Mouse (Mus musculus): ENCODE results near the gene Adcy10. TPM values are rescaled to one million over a fixed set of nuclear protein-coding genes. Genes with fewer than 3 reads are reported as not detected.

The Adcy10 gene
- total RNA-seq, 1 experiment: 0.22 TPM

DNA sequence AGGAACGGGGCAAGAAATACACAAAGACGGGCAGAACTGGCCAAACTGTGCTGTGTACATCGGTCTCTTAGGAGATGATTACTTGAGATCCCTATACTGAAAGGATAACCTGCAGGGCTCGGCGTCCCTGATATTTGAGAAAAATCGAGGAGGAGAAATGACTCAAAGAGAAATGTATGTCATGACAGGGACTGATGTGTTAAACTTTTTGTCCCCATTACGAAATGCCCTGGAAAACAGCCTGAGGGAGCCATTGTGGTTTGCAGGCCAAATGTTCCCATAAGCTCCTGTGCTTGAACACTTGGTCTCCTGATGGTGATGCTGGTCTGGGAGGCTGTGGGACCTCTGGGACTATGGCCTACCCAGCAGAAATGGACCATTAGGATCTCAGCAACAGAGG lies 35.7 kb downstream of the Adcy10 start:
- DNase-seq (ENCODE audit: low read depth, low spot score): no peak
- Histone ChIP-seq H3K4me1 (ENCODE audit: control insufficient read depth in 2 of 2, insufficient read depth in 2 of 2, low read length in 2 of 2, poor library complexity in 1 of 2) (no peaks in the 10 kb centered on the region), H3K4me3 (ENCODE audit: insufficient read depth in 1 of 2, low read depth in 1 of 2, low read length in 2 of 2, poor library complexity in 1 of 2, severe bottlenecking in 1 of 2) (no peak overlapping the region), H3K36me3 (ENCODE audit: control insufficient read depth, insufficient read depth, low read length, poor library complexity, severe bottlenecking) (no peaks in the 10 kb centered on the region), H3K9me3 (ENCODE audit: control insufficient read depth, insufficient read depth, low read depth, low read length) (no peaks in the 10 kb centered on the region), H3K9ac (ENCODE audit: insufficient read depth, low read depth, low read length, poor library complexity, severe bottlenecking) (no peak overlapping the region), H3K27ac (ENCODE audit: insufficient read depth, low read depth, low read length, poor library complexity, severe bottlenecking) (no peak overlapping the region)
- no peak for TF ChIP-seq ZC3H11A (IDR thresholded peaks at IDR 0.05; ENCODE audit: borderline replicate concordance, low read depth, low read length)
- TF ChIP-seq CHD2 (IDR thresholded peaks at IDR 0.05; ENCODE audit: low read depth, low read length): no peak
- TF ChIP-seq MAFK (IDR thresholded peaks at IDR 0.05; ENCODE audit: insufficient read depth, low read depth, low read length): no peak
- no peak for TF ChIP-seq ZNF384 (IDR thresholded peaks at IDR 0.05; ENCODE audit: low read depth, low read length)
- TF ChIP-seq HCFC1 (IDR thresholded peaks at IDR 0.05; ENCODE audit: borderline replicate concordance, insufficient read depth, low read length): no peak
- in situ Hi-C loops (cut with MboI; ENCODE audit: low sequenced_read_pairs in 2 of 2, unreplicated experiment in 2 of 2): no loop called here

DNA sequence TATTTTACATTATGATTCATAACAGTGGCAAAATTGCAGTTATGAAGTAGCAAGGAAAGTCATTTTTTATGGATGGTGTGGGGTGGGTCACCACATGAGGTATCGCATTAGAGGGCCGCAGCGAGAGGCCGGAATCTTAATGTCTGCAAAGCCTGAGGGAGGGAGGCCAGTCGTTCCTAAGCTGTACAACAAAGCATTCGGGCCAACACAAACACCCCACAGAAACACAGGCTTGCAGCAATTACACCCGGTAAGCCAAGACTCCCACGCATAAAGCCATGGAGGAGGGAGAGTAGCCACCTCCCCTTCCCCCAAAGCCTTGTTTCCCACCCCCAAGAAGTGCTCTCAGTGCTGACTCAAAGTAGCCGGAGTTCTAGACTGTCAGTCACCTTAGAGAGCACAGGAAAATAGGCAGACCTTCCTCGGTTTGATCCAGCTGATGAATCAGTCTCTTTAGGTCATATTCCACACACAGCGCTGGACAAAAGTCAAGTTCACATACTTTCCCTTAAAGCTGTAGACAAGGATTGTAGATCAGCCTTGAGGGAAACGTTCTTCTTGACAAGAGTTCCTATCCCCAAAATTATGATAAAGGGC lies 51.2 kb downstream of the Adcy10 start:
- H3K9ac ChIP-seq (ENCODE audit: insufficient read depth, low read depth, low read length, poor library complexity, severe bottlenecking): no peak overlapping the region
- TF ChIP-seq HCFC1 (IDR thresholded peaks at IDR 0.05; ENCODE audit: borderline replicate concordance, insufficient read depth, low read length): no peak
- TF ChIP-seq ZC3H11A (IDR thresholded peaks at IDR 0.05; ENCODE audit: borderline replicate concordance, low read depth, low read length): no peak
- TF ChIP-seq MAFK (IDR thresholded peaks at IDR 0.05; ENCODE audit: insufficient read depth, low read depth, low read length): no peak
- no peak for TF ChIP-seq ZNF384 (IDR thresholded peaks at IDR 0.05; ENCODE audit: low read depth, low read length)
- no peak for TF ChIP-seq CHD2 (IDR thresholded peaks at IDR 0.05; ENCODE audit: low read depth, low read length)
- DNase-seq (ENCODE audit: low read depth, low spot score): no peak
- H3K27ac ChIP-seq (ENCODE audit: insufficient read depth, low read depth, low read length, poor library complexity, severe bottlenecking): no peak overlapping the region
- H3K9me3 ChIP-seq (ENCODE audit: control insufficient read depth, insufficient read depth, low read depth, low read length): no peaks in the 10 kb centered on the region
- no peaks in the 10 kb centered on the region for H3K4me1 ChIP-seq (ENCODE audit: control insufficient read depth in 2 of 2, insufficient read depth in 2 of 2, low read length in 2 of 2, poor library complexity in 1 of 2)
- H3K4me3 ChIP-seq (ENCODE audit: insufficient read depth in 1 of 2, low read depth in 1 of 2, low read length in 2 of 2, poor library complexity in 1 of 2, severe bottlenecking in 1 of 2): no peak overlapping the region
- H3K36me3 ChIP-seq (ENCODE audit: control insufficient read depth, insufficient read depth, low read length, poor library complexity, severe bottlenecking): no peaks in the 10 kb centered on the region
- in situ Hi-C loops (cut with MboI; ENCODE audit: low sequenced_read_pairs in 2 of 2, unreplicated experiment in 2 of 2): no loop called here

DNA sequence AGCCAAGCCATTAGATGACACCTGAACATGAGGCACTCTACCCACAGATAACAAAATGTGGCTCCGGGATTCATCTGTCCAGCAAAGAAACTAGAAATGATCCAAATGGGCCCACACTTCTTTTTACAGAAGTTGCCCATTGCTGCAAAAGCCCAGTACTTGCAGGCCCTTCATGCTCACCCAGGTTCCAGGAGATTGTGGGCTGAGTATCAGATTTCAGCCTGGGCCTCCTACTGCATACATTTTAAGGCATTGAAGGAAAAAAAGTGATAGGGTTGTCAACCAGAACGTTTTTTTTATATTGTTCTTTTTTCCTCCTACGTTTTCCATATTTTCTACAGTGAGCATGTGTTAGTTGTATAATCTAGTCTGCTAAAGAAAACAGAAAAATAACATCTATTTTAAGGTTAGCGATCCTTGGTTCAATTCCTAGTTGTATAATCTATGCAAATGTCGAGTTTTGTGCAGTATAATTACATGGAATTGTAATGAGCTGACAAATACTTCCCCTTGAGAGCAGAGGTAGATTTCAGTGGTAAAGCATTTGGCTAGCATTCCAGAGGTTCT lies 52.3 kb downstream of the Adcy10 start:
- no peak overlapping the region for H3K4me3 ChIP-seq (ENCODE audit: insufficient read depth in 1 of 2, low read depth in 1 of 2, low read length in 2 of 2, poor library complexity in 1 of 2, severe bottlenecking in 1 of 2)
- TF ChIP-seq ZNF384 (IDR thresholded peaks at IDR 0.05; ENCODE audit: low read depth, low read length) (no peak), HCFC1 (IDR thresholded peaks at IDR 0.05; ENCODE audit: borderline replicate concordance, insufficient read depth, low read length) (no peak), ZC3H11A (IDR thresholded peaks at IDR 0.05; ENCODE audit: borderline replicate concordance, low read depth, low read length) (no peak), CHD2 (IDR thresholded peaks at IDR 0.05; ENCODE audit: low read depth, low read length) (no peak), MAFK (IDR thresholded peaks at IDR 0.05; ENCODE audit: insufficient read depth, low read depth, low read length) (no peak)
- no peaks in the 10 kb centered on the region for H3K4me1 ChIP-seq (ENCODE audit: control insufficient read depth in 2 of 2, insufficient read depth in 2 of 2, low read length in 2 of 2, poor library complexity in 1 of 2)
- no peak overlapping the region for H3K27ac ChIP-seq (ENCODE audit: insufficient read depth, low read depth, low read length, poor library complexity, severe bottlenecking)
- no peaks in the 10 kb centered on the region for H3K9me3 ChIP-seq (ENCODE audit: control insufficient read depth, insufficient read depth, low read depth, low read length)
- H3K36me3 ChIP-seq (ENCODE audit: control insufficient read depth, insufficient read depth, low read length, poor library complexity, severe bottlenecking): no peaks in the 10 kb centered on the region
- DNase-seq (ENCODE audit: low read depth, low spot score): no peak
- no peak overlapping the region for H3K9ac ChIP-seq (ENCODE audit: insufficient read depth, low read depth, low read length, poor library complexity, severe bottlenecking)
- in situ Hi-C loops (cut with MboI; ENCODE audit: low sequenced_read_pairs in 2 of 2, unreplicated experiment in 2 of 2): no loop called here

DNA sequence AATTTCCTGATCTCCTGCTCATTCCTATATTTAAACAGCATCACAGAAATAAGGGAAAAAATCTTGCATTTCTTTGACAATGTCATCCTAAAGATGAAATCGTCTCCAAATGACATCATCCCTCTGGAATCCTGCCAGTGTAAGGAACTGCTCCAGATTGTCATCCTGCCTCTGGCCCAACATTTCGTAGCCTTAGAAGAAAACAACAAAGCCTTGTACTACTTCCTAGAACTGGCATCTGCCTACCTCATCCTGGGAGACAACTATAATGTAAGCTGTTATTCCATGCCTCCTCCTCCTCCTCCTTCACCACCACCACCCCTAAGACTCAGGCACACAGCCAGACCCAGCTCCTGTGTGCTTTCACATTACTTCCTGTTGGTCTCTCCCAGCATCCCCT lies 71.7 kb downstream of the Adcy10 start:
- H3K27ac ChIP-seq (ENCODE audit: insufficient read depth, low read depth, low read length, poor library complexity, severe bottlenecking): no peak overlapping the region
- in situ Hi-C loops (cut with MboI; ENCODE audit: low sequenced_read_pairs in 2 of 2, unreplicated experiment in 2 of 2): no loop called here
- TF ChIP-seq ZNF384 (IDR thresholded peaks at IDR 0.05; ENCODE audit: low read depth, low read length) (no peak), MAFK (IDR thresholded peaks at IDR 0.05; ENCODE audit: insufficient read depth, low read depth, low read length) (no peak), CHD2 (IDR thresholded peaks at IDR 0.05; ENCODE audit: low read depth, low read length) (no peak), ZC3H11A (IDR thresholded peaks at IDR 0.05; ENCODE audit: borderline replicate concordance, low read depth, low read length) (no peak), HCFC1 (IDR thresholded peaks at IDR 0.05; ENCODE audit: borderline replicate concordance, insufficient read depth, low read length) (no peak)

More for the DNA sequence above, 71.7 kb downstream of the Adcy10 start:
- H3K9ac ChIP-seq (ENCODE audit: insufficient read depth, low read depth, low read length, poor library complexity, severe bottlenecking): no peak overlapping the region
- DNase-seq (ENCODE audit: low read depth, low spot score): no peak
- no peaks in the 10 kb centered on the region for H3K4me1 ChIP-seq (ENCODE audit: control insufficient read depth in 2 of 2, insufficient read depth in 2 of 2, low read length in 2 of 2, poor library complexity in 1 of 2)
- H3K36me3 ChIP-seq (ENCODE audit: control insufficient read depth, insufficient read depth, low read length, poor library complexity, severe bottlenecking): no peaks in the 10 kb centered on the region
- no peaks in the 10 kb centered on the region for H3K9me3 ChIP-seq (ENCODE audit: control insufficient read depth, insufficient read depth, low read depth, low read length)
- H3K4me3 ChIP-seq (ENCODE audit: insufficient read depth in 1 of 2, low read depth in 1 of 2, low read length in 2 of 2, poor library complexity in 1 of 2, severe bottlenecking in 1 of 2): no peak overlapping the region
